Mouse (Mus musculus): ENCODE data around the gene Glcci1. TPM values are rescaled to one million over a fixed set of nuclear protein-coding genes. Genes with fewer than 3 reads are reported as not detected.

The Glcci1 gene
- polyA plus RNA-seq, 1 experiment from 2014 or later, result 7.7 TPM

GRCm38 (mm10) chr6:8617369-8617768 is 108.0 kb downstream of the Glcci1 start:
- DNase-seq (ENCODE audit: low spot score), result no peak
- Histone ChIP-seq H3K36me3 (ENCODE audit: insufficient read depth, low read length) (no peaks in the 10 kb centered on the region), H3K27ac (ENCODE audit: low read length) (no peak overlapping the region), H3K9me3 (ENCODE audit: low read length) (no peaks in the 10 kb centered on the region), H3K4me2 (replicated peaks; ENCODE audit: low read depth, low read length) (no peak overlapping the region), H3K4me1 (ENCODE audit: insufficient read depth, low read depth, low read length) (no peaks in the 10 kb centered on the region), H3K9ac (replicated peaks; ENCODE audit: low read depth) (no peak overlapping the region), H3K27me3 (replicated peaks; ENCODE audit: insufficient read depth, low read length) (no peaks in the 10 kb centered on the region), H3K4me3 (ENCODE audit: low read depth, low read length) (no peak overlapping the region)
- 52% methylated on average over 2 of the region's 2 CpGs for WGBS
- no peak for ATAC-seq
- TF ChIP-seq EP300 (IDR thresholded peaks at IDR 0.05) (no peak), CTCF (IDR thresholded peaks at IDR 0.05) (no peak)

GRCm38 (mm10) chr6:8619582-8620350 is 110.4 kb downstream of the Glcci1 start:
- no peaks in the 10 kb centered on the region for H3K27me3 ChIP-seq (replicated peaks; ENCODE audit: insufficient read depth, low read length)
- ATAC-seq (no peak), DNase-seq (ENCODE audit: low spot score) (no peak)
- no peak for TF ChIP-seq EP300 (IDR thresholded peaks at IDR 0.05)
- no peak for TF ChIP-seq CTCF (IDR thresholded peaks at IDR 0.05)
- no peak overlapping the region for H3K27ac ChIP-seq (ENCODE audit: low read length)
- no peaks in the 10 kb centered on the region for H3K9me3 ChIP-seq (ENCODE audit: low read length)
- no peak overlapping the region for H3K4me2 ChIP-seq (replicated peaks; ENCODE audit: low read depth, low read length)
- WGBS, result 71% methylated on average over 4 of the region's 4 CpGs
- no peaks in the 10 kb centered on the region for H3K36me3 ChIP-seq (ENCODE audit: insufficient read depth, low read length)
- H3K4me1 ChIP-seq (ENCODE audit: insufficient read depth, low read depth, low read length), result no peaks in the 10 kb centered on the region
- no peak overlapping the region for H3K4me3 ChIP-seq (ENCODE audit: low read depth, low read length)
- no peak overlapping the region for H3K9ac ChIP-seq (replicated peaks; ENCODE audit: low read depth)

- no peak for TF ChIP-seq CTCF (IDR thresholded peaks at IDR 0.05)
- no peak for TF ChIP-seq EP300 (IDR thresholded peaks at IDR 0.05)
- WGBS, result 73% methylated on average over 3 of the region's 3 CpGs
- no peak overlapping the region for H3K4me2 ChIP-seq (replicated peaks; ENCODE audit: low read depth, low read length)
- H3K27ac ChIP-seq (ENCODE audit: low read length), result no peak overlapping the region
- no peak overlapping the region for H3K9ac ChIP-seq (replicated peaks; ENCODE audit: low read depth)
- no peaks in the 10 kb centered on the region for H3K27me3 ChIP-seq (replicated peaks; ENCODE audit: insufficient read depth, low read length)
- no peaks in the 10 kb centered on the region for H3K36me3 ChIP-seq (ENCODE audit: insufficient read depth, low read length)
- DNase-seq (ENCODE audit: low spot score) (no peak), ATAC-seq (no peak)
- H3K4me3 ChIP-seq (ENCODE audit: low read depth, low read length), result no peak overlapping the region
- no peaks in the 10 kb centered on the region for H3K9me3 ChIP-seq (ENCODE audit: low read length)
- H3K4me1 ChIP-seq (ENCODE audit: insufficient read depth, low read depth, low read length), result no peaks in the 10 kb centered on the region
Observed at GRCm38 (mm10) chr6:8623045-8623444, 113.6 kb downstream of the Glcci1 start.

- no peaks in the 10 kb centered on the region for H3K4me1 ChIP-seq (ENCODE audit: insufficient read depth, low read depth, low read length)
- no peak overlapping the region for H3K4me3 ChIP-seq (ENCODE audit: low read depth, low read length)
- no peak overlapping the region for H3K27ac ChIP-seq (ENCODE audit: low read length)
- no peak overlapping the region for H3K4me2 ChIP-seq (replicated peaks; ENCODE audit: low read depth, low read length)
- WGBS, result 82% methylated on average over 8 of the region's 8 CpGs
- TF ChIP-seq EP300 (IDR thresholded peaks at IDR 0.05), result no peak
- no peak for TF ChIP-seq CTCF (IDR thresholded peaks at IDR 0.05)
- no peaks in the 10 kb centered on the region for H3K36me3 ChIP-seq (ENCODE audit: insufficient read depth, low read length)
- no peaks in the 10 kb centered on the region for H3K9me3 ChIP-seq (ENCODE audit: low read length)
- H3K27me3 ChIP-seq (replicated peaks; ENCODE audit: insufficient read depth, low read length), result no peaks in the 10 kb centered on the region
- DNase-seq (ENCODE audit: low spot score) (no peak), ATAC-seq (no peak)
- H3K9ac ChIP-seq (replicated peaks; ENCODE audit: low read depth), result no peak overlapping the region
Observed at GRCm38 (mm10) chr6:8628226-8628625, 118.8 kb downstream of the Glcci1 start.

- Histone ChIP-seq H3K4me2 (replicated peaks; ENCODE audit: low read depth, low read length) (no peak overlapping the region), H3K4me3 (ENCODE audit: low read depth, low read length) (no peak overlapping the region), H3K9ac (replicated peaks; ENCODE audit: low read depth) (no peak overlapping the region), H3K9me3 (ENCODE audit: low read length) (no peaks in the 10 kb centered on the region), H3K27me3 (replicated peaks; ENCODE audit: insufficient read depth, low read length) (no peaks in the 10 kb centered on the region), H3K36me3 (ENCODE audit: insufficient read depth, low read length) (no peaks in the 10 kb centered on the region), H3K4me1 (ENCODE audit: insufficient read depth, low read depth, low read length) (no peaks in the 10 kb centered on the region), H3K27ac (ENCODE audit: low read length) (no peak overlapping the region)
- TF ChIP-seq CTCF (IDR thresholded peaks at IDR 0.05) (no peak), EP300 (IDR thresholded peaks at IDR 0.05) (no peak)
- WGBS, result 82% methylated on average over 7 of the region's 7 CpGs
- DNase-seq (ENCODE audit: low spot score) (no peak), ATAC-seq (no peak)
Observed at GRCm38 (mm10) chr6:8628715-8629267, 119.4 kb downstream of the Glcci1 start.

GRCm38 (mm10) chr6:8630531-8630930 is 121.1 kb downstream of the Glcci1 start:
- ATAC-seq (no peak), DNase-seq (ENCODE audit: low spot score) (no peak)
- H3K27ac ChIP-seq (ENCODE audit: low read length), result no peak overlapping the region
- no peaks in the 10 kb centered on the region for H3K27me3 ChIP-seq (replicated peaks; ENCODE audit: insufficient read depth, low read length)
- no peaks in the 10 kb centered on the region for H3K9me3 ChIP-seq (ENCODE audit: low read length)
- H3K4me3 ChIP-seq (ENCODE audit: low read depth, low read length), result no peak overlapping the region
- H3K4me1 ChIP-seq (ENCODE audit: insufficient read depth, low read depth, low read length), result no peaks in the 10 kb centered on the region
- TF ChIP-seq EP300 (IDR thresholded peaks at IDR 0.05), result no peak
- no peak for TF ChIP-seq CTCF (IDR thresholded peaks at IDR 0.05)
- H3K4me2 ChIP-seq (replicated peaks; ENCODE audit: low read depth, low read length), result no peak overlapping the region
- WGBS, result 68% methylated on average over 7 of the region's 7 CpGs
- no peak overlapping the region for H3K9ac ChIP-seq (replicated peaks; ENCODE audit: low read depth)
- no peaks in the 10 kb centered on the region for H3K36me3 ChIP-seq (ENCODE audit: insufficient read depth, low read length)
